Mouse (Mus musculus) limb, embryonic 12.5 days (tissue): ENCODE measurements around the gene Phf21a. TPM values are rescaled to one million over a fixed set of nuclear protein-coding genes. Genes with fewer than 3 reads are reported as not detected.

Experiments used
- ATAC-seq: fragments of 200-750 bp; cut with Nextera tagmentation; 2 replicates; pipeline ENCODE4 v1.8.0; 2017; ENCODE audit warnings: low read depth, moderate TSS enrichment; ENCODE audit not compliant: insufficient number of reproducible peaks, insufficient read depth, low FRiP score, low TSS enrichment
- H3K27ac ChIP-seq: fragments of 300-500 bp; sonication (generic); 2 replicates; pipeline ENCODE4 v1.5.1; 2016; ENCODE audit warnings: mild to moderate bottlenecking, moderate library complexity
- H3K27me3 ChIP-seq: fragments of 300-500 bp; sonication (generic); 2 replicates; pipeline ENCODE4 v1.6.1; 2016; ENCODE audit warnings: mild to moderate bottlenecking, moderate library complexity
- H3K36me3 ChIP-seq: fragments of 300-500 bp; sonication (generic); 2 replicates; pipeline ENCODE4 v1.6.1; 2016; ENCODE audit warnings: mild to moderate bottlenecking, moderate library complexity
- H3K4me1 ChIP-seq: fragments of 300-500 bp; sonication (generic); replicated peaks from 2 replicates; pipeline ENCODE4 v1.6.1; 2016
- H3K4me2 ChIP-seq: fragments of 300-500 bp; sonication (generic); 2 replicates; pipeline ENCODE4 v1.6.1; 2016; ENCODE audit warnings: mild to moderate bottlenecking, moderate library complexity
- H3K4me3 ChIP-seq: fragments of 300-500 bp; sonication (generic); replicated peaks from 2 replicates; pipeline ENCODE4 v1.5.1; 2016; ENCODE audit warnings: mild to moderate bottlenecking
- H3K9ac ChIP-seq: fragments of 300-500 bp; sonication (generic); replicated peaks from 2 replicates; pipeline ENCODE4 v1.6.1; 2016; ENCODE audit warnings: mild to moderate bottlenecking, moderate library complexity
- H3K9me3 ChIP-seq: fragments of 300-500 bp; sonication (generic); 2 replicates; pipeline ENCODE4 v1.6.1; 2016; ENCODE audit warnings: mild to moderate bottlenecking, moderate library complexity
- WGBS: fragments of 180-500 bp; shearing (Covaris S2); methylation state at CpG from one replicate; pipeline ENCODE4 v1.1.7; 2016; 5-methylcytosine and 5-hydroxymethylcytosine counted together
- polyA plus RNA-seq: library from polyadenylated mRNA; unstranded; fragments of >200 nt; fragmentation: Nextera tagmentation; extraction: Ambion mirVana; gene quantifications from 2 replicates; pipeline ENCODE4 v1.2.1, GENCODE M21; 2016

Gene Phf21a
- polyA plus RNA-seq: 34.2 and 43.6 TPM in 2 replicates

DNA sequence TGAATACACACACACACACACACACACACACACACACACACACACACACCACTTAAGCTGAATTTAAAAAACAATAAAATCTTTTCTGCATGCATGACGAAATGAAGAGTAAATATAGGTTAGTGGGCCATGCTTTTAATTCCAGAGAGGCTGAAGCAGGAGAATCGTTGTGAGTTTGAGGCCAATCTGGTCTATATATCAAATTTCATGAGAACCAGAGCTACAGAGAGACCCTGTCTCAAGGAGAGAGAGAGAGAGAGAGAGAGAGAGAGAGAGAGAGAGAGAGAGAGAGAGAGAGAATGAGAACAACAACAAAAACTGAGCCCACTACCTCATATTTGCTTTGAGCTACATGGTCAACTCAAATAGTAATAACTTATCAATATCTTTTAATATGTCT lies at the start of gene Phf21a:
TSS of gene Phf21a (plus strand) at position 301 of the 400 bp plus-strand sequence.
- WGBS: 67% methylated on average over 2 of the region's 2 CpGs

DNA sequence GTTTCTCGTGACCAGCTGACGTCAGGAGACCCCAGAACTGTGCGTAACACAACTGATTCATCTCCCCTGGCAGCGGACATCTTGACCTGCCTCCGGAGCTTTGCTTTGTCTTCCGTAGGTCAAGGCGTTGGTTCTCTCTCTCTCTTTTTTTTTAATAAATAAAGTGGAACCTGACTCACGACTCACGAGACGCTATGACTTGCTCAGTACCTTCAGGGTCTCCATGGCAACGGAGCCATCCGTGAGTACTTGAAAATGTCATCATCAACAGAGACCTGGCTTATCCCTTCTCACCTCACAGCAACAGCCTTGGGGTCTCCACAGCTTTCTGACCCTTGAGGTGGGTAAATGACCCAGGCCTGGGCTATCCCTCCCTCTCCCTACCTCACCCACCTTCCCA lies 49.6 kb upstream of the Phf21a start:
- no peaks in the 10 kb centered on the region for H3K4me1 ChIP-seq
- H3K27me3 ChIP-seq: no peaks in the 10 kb centered on the region; the same call in 1 of the 2 replicates
- no peak overlapping the region for H3K9ac ChIP-seq
- H3K4me2 ChIP-seq: no peak overlapping the region
- no peak for ATAC-seq
- H3K9me3 ChIP-seq: no peaks in the 10 kb centered on the region
- WGBS: 86% methylated on average over 12 of the region's 12 CpGs
- no peak overlapping the region for H3K4me3 ChIP-seq
- no peaks in the 10 kb centered on the region for H3K36me3 ChIP-seq
- H3K27ac ChIP-seq: no peak overlapping the region

More for the DNA sequence above, at the start of gene Phf21a:
- H3K27ac ChIP-seq: no peak within 1 kb of the TSS
- H3K27me3 ChIP-seq: no peaks in the 10 kb centered on the region
- H3K9ac ChIP-seq: no peak within 1 kb of the TSS
- H3K36me3 ChIP-seq: no peaks in the 10 kb centered on the region
- no peak for ATAC-seq
- H3K4me3 ChIP-seq: no peak within 1 kb of the TSS
- H3K4me2 ChIP-seq: no peak within 1 kb of the TSS
- H3K4me1 ChIP-seq: 0 out of 2 replicates have a peak, but pooled peaks cover 3% of the 10 kb centered on the region
- no peaks in the 10 kb centered on the region for H3K9me3 ChIP-seq

DNA sequence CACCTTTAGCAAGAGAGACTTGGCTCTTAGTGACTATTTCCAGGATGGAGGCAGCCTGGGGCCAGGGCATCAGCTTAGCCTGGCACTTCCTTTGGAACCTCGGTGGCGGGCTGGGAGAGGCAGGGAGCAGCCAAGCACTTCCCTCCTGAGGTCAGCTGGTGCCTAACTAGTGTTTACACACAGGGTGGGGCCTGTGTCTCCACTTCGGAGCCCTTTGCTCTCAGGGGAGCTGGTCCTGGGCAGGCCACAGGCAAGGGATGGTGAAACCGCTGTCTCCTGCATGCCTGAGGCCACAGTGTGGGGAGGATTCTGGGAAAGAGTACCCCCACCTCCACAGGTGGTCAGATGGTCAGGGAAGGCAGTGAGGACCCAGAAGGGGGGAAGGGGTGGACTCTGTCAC lies 45.3 kb upstream of the Phf21a start:
- no peak for ATAC-seq
- no peak overlapping the region for H3K27ac ChIP-seq
- H3K36me3 ChIP-seq: no peaks in the 10 kb centered on the region
- no peaks in the 10 kb centered on the region for H3K4me1 ChIP-seq
- H3K27me3 ChIP-seq: peaks cover 7% of the 10 kb centered on the region; the same call in 1 of the 2 replicates
- no peaks in the 10 kb centered on the region for H3K9me3 ChIP-seq
- WGBS: 22% methylated on average over 4 of the region's 4 CpGs
- H3K9ac ChIP-seq: no peak overlapping the region
- H3K4me3 ChIP-seq: no peak overlapping the region
- no peak overlapping the region for H3K4me2 ChIP-seq

DNA sequence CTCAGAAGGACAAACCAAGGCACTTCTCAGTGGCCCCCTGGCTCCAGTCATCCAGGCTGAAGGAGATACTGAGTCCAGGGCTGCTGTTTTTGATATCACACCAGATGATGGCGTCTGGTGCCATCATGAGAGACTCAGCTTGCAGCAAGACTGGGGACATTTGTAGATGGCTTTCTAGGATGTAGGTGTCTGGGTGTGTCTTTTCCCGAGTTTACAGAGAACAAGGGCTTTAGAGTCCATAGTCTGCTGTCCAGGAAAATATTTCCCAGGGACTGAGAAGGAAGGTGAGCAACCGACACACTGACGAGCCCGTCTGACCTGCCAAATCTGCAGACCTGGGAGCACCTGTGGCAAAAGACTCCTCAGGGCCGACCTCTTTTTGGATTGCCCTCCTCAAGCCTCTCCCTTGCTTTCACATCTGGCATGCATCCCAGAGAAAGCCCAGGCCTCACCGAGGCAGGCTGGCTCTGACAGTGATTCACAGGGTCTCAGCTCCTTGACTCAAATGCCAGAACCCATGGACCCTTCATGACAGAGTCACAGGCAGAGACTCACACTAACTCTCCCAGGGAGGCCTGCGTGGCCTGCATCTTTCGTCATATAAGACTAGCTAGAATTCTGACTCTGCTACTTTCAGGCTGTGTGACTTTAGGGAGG lies 44.8 kb upstream of the Phf21a start:
- Histone ChIP-seq H3K4me1 (0 out of 2 replicates have a peak, but pooled peaks cover 1% of the 10 kb centered on the region), H3K27me3 (peaks cover 8% of the 10 kb centered on the region; the same call in 1 of the 2 replicates)

DNA sequence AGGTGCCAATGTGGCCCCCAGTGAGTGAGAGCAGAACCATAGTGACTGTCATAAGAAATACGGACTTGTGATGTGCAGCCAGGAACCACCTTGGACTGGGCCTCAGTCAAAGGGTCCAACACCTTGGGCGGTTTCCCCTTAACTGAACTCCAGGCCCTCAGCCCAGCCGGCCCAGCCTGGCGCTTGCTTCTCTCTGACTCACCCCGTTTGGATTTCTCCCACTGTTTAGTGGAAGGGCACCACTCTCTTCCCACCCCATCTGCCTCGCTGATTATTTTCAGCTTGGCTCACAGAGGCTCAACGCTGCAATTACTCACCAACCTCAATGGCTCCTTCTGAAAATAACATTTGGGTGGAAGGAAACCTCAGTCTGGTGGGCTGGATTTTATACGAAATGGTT lies 40.7 kb upstream of the Phf21a start:
- ATAC-seq: no peak
- no peak overlapping the region for H3K4me2 ChIP-seq
- no peak overlapping the region for H3K27ac ChIP-seq
- 80% methylated on average over 8 of the region's 8 CpGs for WGBS
- H3K4me3 ChIP-seq: no peak overlapping the region
- no peaks in the 10 kb centered on the region for H3K36me3 ChIP-seq
- H3K4me1 ChIP-seq: peaks cover 19% of the 10 kb centered on the region
- peaks cover 22% of the 10 kb centered on the region for H3K27me3 ChIP-seq
- H3K9me3 ChIP-seq: no peaks in the 10 kb centered on the region
- H3K9ac ChIP-seq: no peak overlapping the region

More for the DNA sequence above, 44.8 kb upstream of the Phf21a start:
- Histone ChIP-seq H3K27ac (no peak overlapping the region), H3K4me3 (no peak overlapping the region), H3K9me3 (no peaks in the 10 kb centered on the region), H3K4me2 (no peak overlapping the region), H3K9ac (no peak overlapping the region), H3K36me3 (no peaks in the 10 kb centered on the region)
- WGBS: 63% methylated on average over 9 of the region's 9 CpGs
- no peak for ATAC-seq

DNA sequence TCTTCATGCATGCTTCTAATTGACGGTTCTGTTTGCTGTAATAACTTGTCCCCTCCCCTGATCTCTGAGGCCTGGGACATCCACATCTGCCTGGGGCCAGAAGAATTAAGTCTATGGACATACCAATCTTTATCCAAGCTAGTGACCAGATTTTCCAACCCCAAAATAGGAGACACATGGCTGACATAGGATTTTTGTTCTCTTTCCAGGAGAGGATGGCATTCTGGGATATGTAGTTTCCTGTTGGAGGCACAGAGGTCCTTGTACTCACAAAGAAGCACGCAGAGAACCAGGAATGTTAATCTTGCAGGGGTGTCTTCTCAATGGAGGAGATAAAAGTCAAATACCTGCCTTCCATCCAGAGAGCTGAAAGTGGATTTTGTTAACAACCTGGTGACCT lies 40.2 kb upstream of the Phf21a start:
- Histone ChIP-seq H3K36me3 (no peaks in the 10 kb centered on the region), H3K27ac (no peak overlapping the region), H3K27me3 (peaks cover 22% of the 10 kb centered on the region), H3K4me3 (no peak overlapping the region), H3K9me3 (no peaks in the 10 kb centered on the region), H3K9ac (no peak overlapping the region), H3K4me2 (no peak overlapping the region), H3K4me1 (peaks cover 24% of the 10 kb centered on the region)
- 62% methylated on average over 2 of the region's 2 CpGs for WGBS
- ATAC-seq: no peak

DNA sequence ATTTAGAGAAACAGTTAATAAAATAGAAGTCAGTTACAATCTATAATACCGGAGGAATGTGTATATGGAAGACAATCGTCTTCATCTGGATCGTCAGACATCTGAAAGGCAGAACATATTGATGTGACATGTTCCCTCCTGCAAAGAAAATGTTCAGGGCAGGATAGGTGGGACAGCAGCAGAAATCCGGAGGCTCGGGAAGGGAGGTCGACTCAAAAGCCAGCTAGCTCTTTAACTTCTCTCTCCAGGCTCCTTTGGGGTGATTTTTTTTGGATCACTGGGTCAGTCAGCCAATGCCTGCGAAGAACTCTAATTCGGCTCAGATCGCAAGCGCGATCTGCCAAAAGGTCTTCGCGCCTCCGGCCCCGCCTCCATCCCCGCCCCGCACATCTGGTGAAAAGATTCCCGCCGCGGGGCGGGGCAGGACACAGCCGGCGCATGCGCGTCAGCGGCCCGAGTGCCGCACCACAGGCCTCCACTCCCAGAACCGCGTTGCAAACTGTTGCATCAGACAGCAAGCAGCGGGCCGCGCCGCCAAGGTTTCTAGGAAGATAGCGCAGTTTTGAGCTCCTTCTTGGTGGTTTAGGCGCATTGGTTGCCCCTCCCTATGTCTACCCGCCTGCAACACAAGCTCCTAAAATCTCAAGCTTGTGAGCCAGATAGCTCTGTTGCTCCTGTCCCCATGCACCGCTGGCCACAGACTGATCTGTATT lies 37.7 kb upstream of the Phf21a start:
- Histone ChIP-seq H3K9ac (peak overlapping the region; percentile 59), H3K9me3 (no peaks in the 10 kb centered on the region), H3K27ac (peak overlapping the region; percentile 95), H3K4me3 (peak overlapping the region; percentile 38), H3K27me3 (peaks cover 33% of the 10 kb centered on the region), H3K36me3 (no peaks in the 10 kb centered on the region), H3K4me1 (peaks cover 26% of the 10 kb centered on the region), H3K4me2 (peak overlapping the region; percentile 70)
- 3% methylated on average over 38 of the region's 38 CpGs for WGBS
- ATAC-seq: peak; percentile 48; the same call in 1 of the 2 replicates

DNA sequence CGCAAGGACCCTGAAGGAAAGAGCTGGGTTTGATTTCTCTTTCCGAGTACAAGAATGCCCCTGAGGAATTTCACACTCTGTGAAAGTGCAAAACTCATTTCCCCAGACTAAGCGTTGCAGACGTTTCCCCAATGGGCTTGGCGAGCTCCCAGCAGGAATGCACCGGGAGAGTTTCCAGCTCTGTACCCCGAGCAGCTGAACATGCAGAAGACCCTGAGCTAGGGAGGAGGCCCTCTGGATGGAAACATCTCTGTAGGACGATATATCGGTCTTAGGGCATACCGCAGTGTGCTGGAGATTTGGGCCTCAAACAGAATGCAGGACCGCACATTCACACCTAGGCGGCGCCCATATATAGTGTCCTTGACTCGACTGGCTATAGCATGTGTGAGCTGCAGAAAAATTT lies 37.1 kb upstream of the Phf21a start:
- Histone ChIP-seq H3K27ac (peak overlapping the region; percentile 95), H3K27me3 (peaks cover 36% of the 10 kb centered on the region), H3K36me3 (no peaks in the 10 kb centered on the region), H3K4me2 (peak overlapping the region; percentile 70), H3K9me3 (no peaks in the 10 kb centered on the region), H3K9ac (peak overlapping the region; percentile 59), H3K4me1 (peaks cover 29% of the 10 kb centered on the region), H3K4me3 (peak overlapping the region; percentile 38)
- peak; percentile 44 for ATAC-seq
- 2% methylated on average over 14 of the region's 14 CpGs for WGBS

DNA sequence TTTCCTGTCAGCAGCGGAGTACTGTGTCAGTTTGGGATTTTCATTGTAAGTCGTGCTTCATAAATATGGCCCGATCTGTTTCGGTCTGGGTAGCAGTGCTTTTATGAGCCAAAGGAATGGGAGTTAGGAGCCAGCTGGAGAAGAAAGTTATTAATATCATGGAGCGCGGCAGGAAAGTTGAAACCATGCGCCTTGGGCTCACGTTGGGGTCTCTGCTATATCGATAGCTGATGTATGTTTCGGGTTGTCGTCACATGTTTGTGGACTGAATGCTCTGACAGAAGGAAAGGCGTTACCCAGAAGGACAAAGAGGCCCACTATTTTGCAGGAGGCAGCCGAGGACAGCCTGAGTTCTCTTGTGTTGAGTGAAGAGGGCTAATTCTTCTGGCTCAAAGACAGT lies 36.2 kb upstream of the Phf21a start:
- Histone ChIP-seq H3K36me3 (no peaks in the 10 kb centered on the region), H3K9me3 (no peaks in the 10 kb centered on the region), H3K27ac (peak overlapping the region; percentile 66; the same call in 1 of the 2 replicates), H3K4me3 (no peak overlapping the region), H3K27me3 (peaks cover 41% of the 10 kb centered on the region), H3K9ac (0 out of 2 replicates have a peak overlapping the region, but pooled peaks have one; percentile 18), H3K4me1 (peaks cover 29% of the 10 kb centered on the region), H3K4me2 (peak overlapping the region; percentile 70)
- no peak for ATAC-seq
- 62% methylated on average over 13 of the region's 13 CpGs for WGBS

DNA sequence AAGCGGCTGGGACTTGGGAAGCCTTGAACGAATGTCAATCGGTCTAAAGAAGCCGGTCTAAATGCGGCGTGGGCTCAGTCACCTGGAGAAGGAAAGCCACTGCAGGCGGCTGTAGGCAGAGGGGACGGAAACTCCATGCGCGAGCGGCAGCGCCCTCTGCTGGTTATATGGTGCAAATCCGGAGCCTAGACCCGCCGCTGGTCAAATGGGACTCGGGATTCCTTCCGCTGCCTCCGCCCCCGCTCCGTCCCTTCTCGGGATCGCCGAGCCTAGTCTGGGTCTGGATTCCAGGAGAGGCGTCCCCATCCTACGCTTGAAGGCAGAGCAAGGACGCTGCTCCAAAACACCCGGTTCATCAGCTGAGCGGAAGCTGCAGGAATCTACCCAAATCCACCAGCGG lies 34.4 kb upstream of the Phf21a start:
- H3K36me3 ChIP-seq: no peaks in the 10 kb centered on the region
- H3K4me2 ChIP-seq: peak overlapping the region; percentile 93
- H3K4me1 ChIP-seq: peaks cover 32% of the 10 kb centered on the region
- under 1% methylated on average over 29 of the region's 29 CpGs for WGBS
- peak; percentile 49 for ATAC-seq
- H3K27ac ChIP-seq: no peak overlapping the region
- H3K9me3 ChIP-seq: no peaks in the 10 kb centered on the region
- peak overlapping the region; percentile 40; the same call in 1 of the 2 replicates for H3K9ac ChIP-seq
- peaks cover 38% of the 10 kb centered on the region for H3K27me3 ChIP-seq
- peak overlapping the region; percentile 63 for H3K4me3 ChIP-seq

DNA sequence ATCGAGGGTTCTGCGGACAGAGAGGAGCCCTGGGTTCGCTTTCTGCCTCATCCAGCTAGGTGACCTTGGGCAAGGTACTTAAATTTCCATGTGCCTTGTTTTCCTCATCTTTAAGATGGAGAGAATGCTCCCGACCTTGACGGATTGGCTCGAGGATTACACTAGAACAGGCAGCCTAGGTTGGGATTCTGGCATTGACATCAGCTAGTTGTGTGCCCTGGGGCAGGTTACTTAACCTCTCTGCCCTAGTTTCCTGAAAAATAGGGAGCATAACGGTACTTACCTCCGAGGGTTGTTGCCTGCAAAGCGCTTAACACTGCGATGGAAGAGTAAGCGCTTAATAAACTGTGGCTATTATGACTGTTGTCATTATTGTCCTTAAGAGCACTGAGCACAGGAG lies 34.0 kb upstream of the Phf21a start:
- peaks cover 32% of the 10 kb centered on the region for H3K4me1 ChIP-seq
- H3K27ac ChIP-seq: no peak overlapping the region
- H3K4me2 ChIP-seq: peak overlapping the region; percentile 93
- no peak for ATAC-seq
- H3K27me3 ChIP-seq: peaks cover 34% of the 10 kb centered on the region
- no peaks in the 10 kb centered on the region for H3K36me3 ChIP-seq
- H3K9me3 ChIP-seq: no peaks in the 10 kb centered on the region
- 4% methylated on average over 11 of the region's 11 CpGs for WGBS
- H3K4me3 ChIP-seq: peak overlapping the region; percentile 63
- peak overlapping the region; percentile 40; the same call in 1 of the 2 replicates for H3K9ac ChIP-seq
